In the genomic region with DNA sequence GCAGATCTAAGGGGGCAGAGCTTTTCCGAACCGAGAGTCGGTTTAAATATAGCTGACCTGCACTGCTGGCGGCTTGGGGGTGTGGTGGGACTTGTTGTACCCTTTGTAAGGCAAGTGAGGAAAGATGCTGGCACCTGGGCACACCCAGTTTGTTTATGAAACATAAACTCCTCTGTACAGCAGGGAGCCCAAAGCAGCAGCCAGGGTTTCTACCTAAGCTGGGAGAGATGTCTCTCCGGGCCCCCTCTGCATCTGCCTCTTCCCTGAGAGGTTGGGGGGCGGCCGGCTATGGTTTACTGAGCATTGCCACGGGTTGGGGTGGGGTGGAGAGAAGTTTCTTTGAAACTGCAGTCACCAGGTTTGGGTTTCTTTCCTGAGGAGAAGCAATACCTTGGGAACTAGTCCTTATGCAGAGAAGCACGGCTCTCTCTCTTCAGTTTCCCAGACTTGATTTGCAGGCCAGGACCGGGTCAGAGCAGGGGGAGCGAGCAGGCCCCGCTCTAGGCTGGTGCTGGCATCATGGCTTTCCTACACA, we compare ENCODE assay signal across 11 mouse cellular contexts. TPM values are rescaled to one million over a fixed set of nuclear protein-coding genes. Genes with fewer than 3 reads are reported as not detected.
DNase-seq lines count a peak whose midpoint lies in the region; ATAC-seq lines count a peak whose summit lies in the region.
"Had no signal": no experiment of that assay in that cellular context is flagged by ENCODE, and none has a peak within 500 bp of the region (broad histone marks: within the 10 kb centered on the region; RNA-seq: fewer than 3 reads in every experiment).

No protein-coding gene starts in this region.

- peak overlapping the region; percentile 41 for H3K4me3 ChIP-seq in kidney, embryonic 16.5 days (ENCODE audit: low read length)
- H3K4me3 ChIP-seq in limb, embryonic 10.5 days: peak overlapping the region; percentile 46
- 0 out of 2 replicates have a peak overlapping the region, but pooled peaks have one; percentile 22 for H3K4me3 ChIP-seq in neural tube, embryonic 13.5 days

- no peak for DNase-seq in kidney, postnatal 4 days
- peak; percentile 76 for DNase-seq in fibroblast of lung, adult 2 months (ENCODE audit: low read depth)
- DNase-seq in limb, embryonic 10.5 days (ENCODE audit: low spot score): no peak
- DNase-seq in urinary bladder, postnatal 25 days (ENCODE audit: low spot score): no peak
- DNase-seq in spleen, postnatal 10 days (ENCODE audit: low spot score in 2 of 2): no peak
- DNase-seq in gastrocnemius, postnatal 14 days: no peak
- DNase-seq: thymus, postnatal 4 days had no signal

- H3K9ac ChIP-seq in kidney, embryonic 16.5 days (replicated peaks; ENCODE audit: low read length): peak overlapping the region; percentile 70
- H3K9ac ChIP-seq in neural tube, embryonic 13.5 days: peak overlapping the region; percentile 60

- H3K4me1 ChIP-seq in kidney, embryonic 16.5 days (ENCODE audit: insufficient read depth, low read length): peaks cover 76% of the 10 kb centered on the region
- H3K4me1 ChIP-seq in limb, embryonic 10.5 days: peaks cover 60% of the 10 kb centered on the region
- peaks cover 74% of the 10 kb centered on the region for H3K4me1 ChIP-seq in neural tube, embryonic 13.5 days (replicated peaks)

- no peaks in the 10 kb centered on the region for H3K27me3 ChIP-seq in kidney, embryonic 16.5 days (ENCODE audit: insufficient read depth, low read length)
- no peaks in the 10 kb centered on the region for H3K27me3 ChIP-seq in limb, embryonic 10.5 days (ENCODE audit: low read depth, poor library complexity, severe bottlenecking)
- no peaks in the 10 kb centered on the region for H3K27me3 ChIP-seq in neural tube, embryonic 13.5 days

- peaks cover 5% of the 10 kb centered on the region for H3K36me3 ChIP-seq in kidney, embryonic 16.5 days (ENCODE audit: insufficient read depth, low read length)
- H3K36me3 ChIP-seq in limb, embryonic 10.5 days: peaks cover 45% of the 10 kb centered on the region
- peaks cover 17% of the 10 kb centered on the region for H3K36me3 ChIP-seq in neural tube, embryonic 13.5 days

- H3K4me2 ChIP-seq in kidney, embryonic 16.5 days (replicated peaks; ENCODE audit: low read depth, low read length): peak overlapping the region; percentile 64
- H3K4me2 ChIP-seq in neural tube, embryonic 13.5 days: peak overlapping the region; percentile 52

- no peaks in the 10 kb centered on the region for H3K9me3 ChIP-seq in kidney, embryonic 16.5 days (ENCODE audit: low read length)
- H3K9me3 ChIP-seq in limb, embryonic 10.5 days (replicated peaks): no peaks in the 10 kb centered on the region
- no peaks in the 10 kb centered on the region for H3K9me3 ChIP-seq in neural tube, embryonic 13.5 days
- H3K9me3 ChIP-seq: G1E had no signal

- ATAC-seq in kidney, embryonic 16.5 days (ENCODE audit: low FRiP score, low TSS enrichment): no peak
- ATAC-seq in neural tube, embryonic 13.5 days (ENCODE audit: low read depth): no peak

- peak overlapping the region; percentile 96 for H3K27ac ChIP-seq in kidney, embryonic 16.5 days (ENCODE audit: low read length)
- peak overlapping the region; percentile 83 for H3K27ac ChIP-seq in limb, embryonic 10.5 days
- peak overlapping the region; percentile 69 for H3K27ac ChIP-seq in neural tube, embryonic 13.5 days (replicated peaks)

- 24% methylated on average over 12 of the region's 12 CpGs for WGBS in kidney, embryonic 16.5 days
- WGBS in limb, embryonic 10.5 days: 47% methylated on average over 12 of the region's 12 CpGs
- WGBS in neural tube, embryonic 13.5 days: 39% methylated on average over 12 of the region's 12 CpGs

- intact Hi-C loops in gastrocnemius, postnatal 14 days (cut with DNase I; ENCODE audit: low total_unique reads): no loop called here

RNA-seq across cellular contexts. Expression of gene Wbp1l, which starts 23.8 kb away (rescaled TPM):
- 53.4 and 54.4 TPM in 2 replicates for polyA plus RNA-seq in kidney, embryonic 16.5 days (2015; fragmentation: Nextera tagmentation; extraction: Ambion mirVana)
- 49.8 and 52.3 TPM in 2 replicates for polyA plus RNA-seq in limb, embryonic 10.5 days (2016; fragmentation: Nextera tagmentation; extraction: Ambion mirVana)
- 38.0 and 43.2 TPM in 2 replicates for polyA plus RNA-seq in neural tube, embryonic 13.5 days (2015; fragmentation: Nextera tagmentation; extraction: Ambion mirVana)
- total RNA-seq in gastrocnemius, postnatal 14 days (2021): 10 to 100 TPM; 30.4 to 38.5 TPM

RNA-seq across cellular contexts. Expression of gene Sfxn2, which starts 49.6 kb away (rescaled TPM):
- polyA plus RNA-seq in kidney, embryonic 16.5 days (2015; fragmentation: Nextera tagmentation; extraction: Ambion mirVana): 39.4 and 41.1 TPM in 2 replicates
- polyA plus RNA-seq in limb, embryonic 10.5 days (2016; fragmentation: Nextera tagmentation; extraction: Ambion mirVana): 19.0 and 21.7 TPM in 2 replicates
- polyA plus RNA-seq in neural tube, embryonic 13.5 days (2015; fragmentation: Nextera tagmentation; extraction: Ambion mirVana): 10.6 and 12.9 TPM in 2 replicates
- 1 to 10 TPM; 2.8 to 3.4 TPM for total RNA-seq in gastrocnemius, postnatal 14 days (2021)

RNA-seq across cellular contexts. Expression of gene Arl3, which starts 49.7 kb away (rescaled TPM):
- polyA plus RNA-seq in kidney, embryonic 16.5 days (2015; fragmentation: Nextera tagmentation; extraction: Ambion mirVana): 142 and 148 TPM in 2 replicates
- 164 and 173 TPM in 2 replicates for polyA plus RNA-seq in limb, embryonic 10.5 days (2016; fragmentation: Nextera tagmentation; extraction: Ambion mirVana)
- 208 and 217 TPM in 2 replicates for polyA plus RNA-seq in neural tube, embryonic 13.5 days (2015; fragmentation: Nextera tagmentation; extraction: Ambion mirVana)
- 10 to 100 TPM; 47.1 to 56.5 TPM for total RNA-seq in gastrocnemius, postnatal 14 days (2021)

RNA-seq across cellular contexts. Expression of gene Cyp17a1, which starts 50.2 kb away (rescaled TPM):
- polyA plus RNA-seq in kidney, embryonic 16.5 days (2015; fragmentation: Nextera tagmentation; extraction: Ambion mirVana): 7.1 TPM in 1 of 2 replicates, not detected in the other
- polyA plus RNA-seq in limb, embryonic 10.5 days (2016; fragmentation: Nextera tagmentation; extraction: Ambion mirVana): not detected in 2 replicates
- not detected in 2 replicates for polyA plus RNA-seq in neural tube, embryonic 13.5 days (2015; fragmentation: Nextera tagmentation; extraction: Ambion mirVana)
- total RNA-seq in gastrocnemius, postnatal 14 days (2021): not detected
- total RNA-seq: hematopoietic stem cell, adult 5-6 weeks had no signal
- polyA plus RNA-seq: G1E had no signal
